ENCODE assay signal across 25 mouse cellular contexts in the genomic region with DNA sequence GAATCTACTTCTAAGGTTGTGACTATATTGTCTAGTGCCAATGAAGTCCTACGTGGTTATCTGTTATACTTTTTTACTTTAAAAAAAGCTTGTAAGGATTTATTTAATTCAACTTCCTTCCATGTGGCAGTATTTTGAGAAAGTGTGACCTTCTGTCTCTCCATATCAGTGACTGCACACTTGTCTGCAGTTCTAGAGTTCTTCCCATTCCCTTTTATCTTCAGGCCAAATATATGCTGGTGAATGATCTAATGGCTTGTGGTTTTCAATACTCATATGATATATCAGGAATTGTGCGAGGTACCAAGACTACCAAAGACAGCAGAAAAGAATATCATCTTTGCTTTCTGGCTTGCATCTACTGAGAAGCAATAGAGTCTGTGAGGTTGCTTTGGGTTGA.
"Had no signal": no experiment of that assay in that cellular context is flagged by ENCODE, and none has a peak within 500 bp of the region (broad histone marks: within the 10 kb centered on the region; RNA-seq: fewer than 3 reads in every experiment).

No protein-coding gene starts in this region.

- H3K27me3 ChIP-seq: heart, embryonic 13.5 days; heart, embryonic 15.5 days; hindbrain, embryonic 13.5 days; hindbrain, embryonic 15.5 days; kidney, embryonic 15.5 days; limb, embryonic 13.5 days; limb, embryonic 15.5 days; liver, embryonic 13.5 days had no signal

- H3K36me3 ChIP-seq: heart, embryonic 15.5 days; hindbrain, embryonic 13.5 days; hindbrain, embryonic 15.5 days; kidney, embryonic 15.5 days; limb, embryonic 13.5 days; limb, embryonic 15.5 days; liver, embryonic 13.5 days had no signal

- H3K9ac ChIP-seq: heart, embryonic 13.5 days; heart, embryonic 15.5 days; hindbrain, embryonic 13.5 days; hindbrain, embryonic 15.5 days; kidney, embryonic 15.5 days; limb, embryonic 13.5 days; limb, embryonic 15.5 days; liver, embryonic 13.5 days had no signal

- DNase-seq: gastrocnemius, postnatal 14 days; gastrocnemius, postnatal 36 days; heart, adult 2 months; heart, postnatal 14 days; heart, postnatal 36 days; kidney, adult 11 months; kidney, adult 2 months; kidney, adult 9 months; kidney, postnatal 14 days; kidney, postnatal 36 days; layer of hippocampus, adult 9-11 months; layer of hippocampus, postnatal 36 days; left cerebral cortex, postnatal 4 days; liver, embryonic 13.5 days had no signal

- H3K4me2 ChIP-seq: heart, embryonic 11.5 days; heart, embryonic 13.5 days; heart, embryonic 15.5 days; hindbrain, embryonic 13.5 days; hindbrain, embryonic 15.5 days; kidney, embryonic 15.5 days; limb, embryonic 13.5 days; limb, embryonic 15.5 days; liver, embryonic 13.5 days had no signal

- ATAC-seq: hindbrain, postnatal 0 days; intestine, embryonic 16.5 days had no signal

- H3K9me3 ChIP-seq: heart, embryonic 13.5 days; heart, embryonic 15.5 days; hindbrain, embryonic 13.5 days; hindbrain, embryonic 15.5 days; kidney, embryonic 15.5 days; limb, embryonic 13.5 days; limb, embryonic 15.5 days; liver, embryonic 13.5 days had no signal

- H3K27ac ChIP-seq: heart, adult 2 months; heart, embryonic 13.5 days; heart, embryonic 15.5 days; hindbrain, embryonic 13.5 days; hindbrain, embryonic 15.5 days; hindbrain, postnatal 0 days; kidney, embryonic 15.5 days; kidney, postnatal 0 days; limb, embryonic 13.5 days; limb, embryonic 15.5 days; liver, embryonic 13.5 days had no signal

- H3K4me3 ChIP-seq: heart, adult 2 months; heart, embryonic 13.5 days; heart, embryonic 15.5 days; hindbrain, embryonic 13.5 days; hindbrain, embryonic 15.5 days; kidney, embryonic 15.5 days; limb, embryonic 13.5 days; limb, embryonic 15.5 days; liver, embryonic 13.5 days had no signal

- H3K4me1 ChIP-seq: hindbrain, embryonic 13.5 days; hindbrain, embryonic 15.5 days; limb, embryonic 13.5 days; limb, embryonic 15.5 days had no signal
